Mouse (Mus musculus) C2C12 (cell line): ENCODE measurements at regions not wholly inside any gene's neighbourhood (a gene's known extent, or its start where the extent isn't known, plus 50 kb on each side); places are given as distances from the start of the nearest gene placed in this dataset.

Experiments
- CTCF ChIP-seq: IDR thresholded peaks from one replicate; pipeline ENCODE4 v1.5.1; 2011; ENCODE audit not compliant: control insufficient read depth, insufficient read depth, insufficient read length
- USF1 ChIP-seq: IDR thresholded peaks from one replicate; pipeline ENCODE4 v1.6.1; 2011; ENCODE audit warnings: low read depth, mild to moderate bottlenecking, control low read depth, moderate library complexity

DNA sequence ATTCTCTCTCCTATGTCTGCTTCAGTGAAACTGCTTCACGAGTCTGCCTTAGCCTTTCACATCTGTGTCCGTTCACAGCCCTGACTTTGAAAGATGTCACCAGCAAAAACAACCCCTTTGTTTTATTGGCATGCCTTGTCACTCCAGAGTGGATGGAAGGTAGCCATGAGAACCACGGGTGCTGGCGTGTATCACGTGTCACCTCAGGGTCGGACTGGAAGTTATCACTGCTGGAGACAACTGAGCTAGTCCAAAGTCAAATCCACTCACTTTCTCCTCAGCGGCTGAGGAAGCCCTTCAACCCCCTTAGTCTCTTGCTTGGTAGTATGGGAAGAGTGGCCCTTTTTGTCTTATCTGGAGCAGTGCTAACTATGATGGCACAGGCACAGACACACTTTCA is 171.3 kb upstream of the Rhobtb1 start:
- TF ChIP-seq CTCF (no peak), USF1 (no peak)
